Mouse (Mus musculus) adrenal gland, adult (tissue): ENCODE measurements at regions not wholly inside any gene's neighbourhood (a gene's known extent, or its start where the extent isn't known, plus 50 kb on each side); places are given as distances from the start of the nearest gene placed in this dataset.

ENCODE experiments used
- DNase-seq, 2 experiments: peaks; one replicate each; pipeline ENCODE4 v3.0.0; 2022 to 2023; ENCODE audit warnings: low spot score in 1 of 2; ENCODE audit not compliant: inconsistent age in 2 of 2

DNA sequence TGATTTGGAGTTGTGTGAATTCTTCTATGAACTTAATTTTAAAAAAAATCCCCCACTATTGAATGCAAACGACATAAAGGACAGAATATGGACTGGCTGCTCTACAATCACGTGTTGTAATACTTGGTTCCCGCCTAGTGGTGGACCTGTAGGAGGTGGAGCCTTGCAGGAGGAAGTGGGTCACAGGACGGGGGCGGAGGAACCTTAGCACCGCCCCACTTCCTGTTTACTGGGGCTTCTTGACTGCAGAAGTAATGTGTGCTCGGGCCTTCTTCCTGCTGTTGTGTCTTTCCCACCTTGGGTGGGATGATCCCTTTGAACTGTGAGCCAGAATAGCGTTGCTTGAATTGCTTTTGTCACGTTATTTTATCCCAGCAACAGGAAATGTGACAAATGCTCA lies 52.2 kb upstream of the Tmem108 start:
- DNase-seq = no peak

DNA sequence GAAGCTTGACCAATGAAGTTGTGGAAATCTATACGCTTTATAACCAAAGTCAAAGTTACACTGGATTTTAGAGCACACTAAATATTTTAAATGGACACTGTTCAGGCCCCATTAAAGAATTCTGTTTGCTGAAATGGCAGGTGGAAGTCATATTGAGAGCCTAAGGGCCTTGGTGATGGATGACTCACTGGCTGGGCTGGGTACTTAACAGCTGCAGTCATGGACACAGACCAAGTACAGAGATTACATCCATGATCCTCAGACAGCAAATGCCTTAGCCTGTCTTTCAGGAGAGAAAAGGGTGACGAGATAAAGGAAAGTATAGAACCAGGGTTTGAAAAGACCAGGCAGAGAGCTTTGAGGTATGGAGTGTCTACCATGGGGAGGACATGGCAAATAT lies 57.4 kb upstream of the Tmem108 start:
- peak; percentile 16 to 61 for DNase-seq

DNA sequence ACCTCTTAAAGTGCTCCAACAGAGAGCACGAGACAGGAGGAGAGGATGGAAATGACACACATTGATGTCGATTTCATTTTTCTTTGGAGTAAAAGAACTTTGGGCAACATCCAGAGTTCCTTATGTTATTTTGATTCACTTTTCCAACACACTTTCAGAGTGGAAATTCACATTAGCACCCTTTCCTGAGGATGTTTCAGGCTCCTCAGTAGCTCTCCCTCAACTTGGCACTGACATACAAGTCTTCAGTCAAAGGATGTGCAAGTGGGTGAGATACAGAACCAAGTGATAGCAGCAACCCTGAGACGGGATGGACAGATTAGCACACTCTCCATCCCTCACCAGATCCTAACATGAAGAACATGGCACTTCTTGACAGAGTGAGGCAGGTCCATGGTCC lies 60.0 kb upstream of the Tmem108 start:
- DNase-seq = no peak

DNA sequence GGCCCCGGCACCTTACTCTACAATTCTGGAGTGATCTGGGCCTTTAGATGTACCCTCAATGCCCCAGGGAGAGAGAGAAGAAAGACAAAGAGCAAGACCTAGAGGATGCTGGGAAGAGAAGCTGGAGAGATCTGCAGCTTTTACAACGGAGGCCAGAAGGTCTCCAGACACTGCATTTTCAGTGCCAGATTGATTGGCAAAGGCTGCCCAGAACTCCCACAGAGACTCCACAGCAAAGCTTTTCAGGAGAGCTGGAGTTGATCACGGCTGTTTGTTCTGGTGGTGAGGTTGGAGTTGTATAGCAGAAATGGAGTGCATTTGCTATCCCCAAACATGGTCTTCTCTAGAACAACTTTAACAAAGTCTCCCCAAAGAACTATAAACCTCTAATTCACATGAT lies 61.9 kb upstream of the Tmem108 start:
- no peak for DNase-seq

DNA sequence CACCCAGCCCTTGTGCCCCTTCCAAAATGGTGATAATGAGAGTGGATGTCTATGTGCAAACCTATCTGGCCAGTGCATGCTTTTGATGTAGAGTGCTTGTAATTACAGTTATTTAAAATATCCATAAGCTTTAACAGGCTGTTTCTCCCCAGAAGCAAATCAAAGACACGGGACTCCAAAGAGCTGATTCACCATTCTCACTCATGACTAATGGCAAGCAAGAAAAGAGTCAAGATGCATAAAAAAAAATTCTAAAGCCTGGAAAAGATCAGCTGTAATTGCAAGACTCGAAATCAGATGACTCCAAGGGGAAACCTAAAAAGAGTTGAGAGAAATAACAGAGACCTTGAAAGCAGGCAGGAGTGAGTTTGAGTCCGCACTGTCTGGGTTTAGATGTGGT lies 79.6 kb upstream of the Tmem108 start:
- DNase-seq = no peak

DNA sequence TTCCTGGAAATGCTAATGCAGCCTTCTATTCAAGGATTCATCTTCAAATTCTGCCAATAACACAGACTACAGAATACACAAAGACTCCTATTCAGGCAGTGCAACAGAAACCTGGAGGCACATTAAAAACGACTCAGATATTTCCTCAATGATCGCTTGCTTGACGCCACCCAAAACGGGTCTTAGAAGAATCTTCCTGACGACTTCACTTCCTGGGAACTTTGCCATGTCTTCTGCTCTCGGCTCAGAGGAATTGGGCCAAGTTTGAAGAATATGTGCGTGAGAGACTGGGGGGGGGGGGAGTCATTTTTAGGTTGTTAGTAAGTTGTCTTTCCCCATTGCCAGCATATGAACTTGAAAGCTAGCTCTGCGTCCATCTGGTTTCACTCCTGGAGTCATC lies 82.2 kb upstream of the Tmem108 start:
- no peak for DNase-seq

DNA sequence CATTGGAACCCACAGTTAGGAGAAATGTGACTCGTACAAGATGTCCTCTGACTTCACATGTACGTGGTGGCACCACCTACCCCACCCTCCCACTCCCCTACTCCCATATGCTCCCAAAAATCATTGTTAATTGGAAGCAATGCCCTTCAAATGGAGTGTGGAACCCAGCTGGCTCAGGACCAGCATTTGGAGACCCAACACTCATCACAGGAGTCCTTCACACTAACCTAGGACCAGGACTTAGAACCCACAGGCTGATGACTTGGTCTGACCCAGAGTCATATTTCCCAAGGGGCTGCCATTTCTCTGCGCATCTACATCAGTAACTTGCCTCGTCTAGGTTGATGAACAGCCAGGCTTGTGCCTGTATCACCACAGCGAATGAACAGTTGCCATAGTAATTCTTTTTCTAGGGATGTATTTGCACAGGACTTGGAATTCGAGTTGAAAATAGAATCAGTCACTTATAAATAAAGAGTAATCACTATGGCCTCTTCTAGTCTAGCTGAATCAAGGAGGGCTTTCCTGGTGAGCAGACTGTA lies 84.3 kb upstream of the Tmem108 start:
- no peak for DNase-seq

DNA sequence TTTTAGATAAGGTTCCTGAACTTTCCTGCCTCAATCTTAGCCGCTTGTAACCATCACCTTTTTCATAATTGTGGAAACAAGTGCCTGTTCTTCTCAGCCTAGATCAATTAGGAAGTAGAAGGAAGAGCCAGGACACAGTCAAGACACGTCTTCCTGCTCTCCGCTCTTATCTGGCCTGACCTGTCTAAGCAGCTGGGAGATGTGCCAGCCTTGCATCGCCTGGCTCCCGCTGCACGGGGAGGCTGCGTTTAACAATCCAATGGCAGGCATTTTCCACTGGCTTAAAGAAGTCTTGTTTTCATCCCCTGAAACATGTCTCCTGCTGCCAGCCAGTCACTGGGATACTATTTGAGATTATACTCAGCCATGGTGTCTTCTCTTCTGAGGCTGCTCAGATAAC lies 86.3 kb upstream of the Tmem108 start:
- no peak for DNase-seq

DNA sequence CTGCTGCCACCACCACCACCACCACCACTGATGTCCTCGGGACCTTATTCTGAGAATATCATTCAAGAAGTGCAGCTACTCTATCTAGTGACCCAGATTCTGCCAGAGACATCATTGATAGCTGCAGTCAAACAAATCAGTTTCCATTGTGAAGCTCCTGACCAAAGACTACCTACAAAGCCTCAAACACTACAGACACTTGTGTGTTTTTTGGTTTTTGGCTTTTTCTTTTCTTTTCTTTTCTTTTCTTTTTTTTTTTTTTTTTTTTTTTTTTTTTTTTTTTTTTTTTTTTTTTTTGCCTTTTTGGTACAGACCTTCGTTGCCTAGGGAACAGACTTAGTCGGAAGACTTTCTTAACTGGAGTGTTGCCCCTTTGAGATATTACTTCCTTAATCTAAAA lies 87.4 kb upstream of the Tmem108 start:
- no peak for DNase-seq

DNA sequence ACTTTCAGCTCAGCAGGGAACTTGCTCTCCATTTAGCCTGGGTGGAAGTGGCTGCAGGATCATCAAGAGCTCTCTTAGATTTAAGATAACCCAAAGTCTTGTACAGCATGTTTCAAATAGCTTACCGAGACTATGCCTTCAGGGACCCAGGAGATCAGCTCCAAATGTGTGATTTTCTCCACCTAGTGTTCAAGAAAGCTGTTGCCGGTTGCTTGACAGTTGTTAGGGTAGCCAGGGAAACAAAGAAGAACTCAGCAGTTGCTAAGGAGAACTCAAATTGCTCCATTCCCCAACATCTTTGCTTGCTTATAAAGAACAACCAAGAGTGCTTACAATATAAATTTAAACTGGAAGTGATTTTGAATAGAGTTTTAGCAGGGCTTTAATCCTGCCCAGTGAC lies 91.1 kb upstream of the Tmem108 start:
- no peak for DNase-seq

DNA sequence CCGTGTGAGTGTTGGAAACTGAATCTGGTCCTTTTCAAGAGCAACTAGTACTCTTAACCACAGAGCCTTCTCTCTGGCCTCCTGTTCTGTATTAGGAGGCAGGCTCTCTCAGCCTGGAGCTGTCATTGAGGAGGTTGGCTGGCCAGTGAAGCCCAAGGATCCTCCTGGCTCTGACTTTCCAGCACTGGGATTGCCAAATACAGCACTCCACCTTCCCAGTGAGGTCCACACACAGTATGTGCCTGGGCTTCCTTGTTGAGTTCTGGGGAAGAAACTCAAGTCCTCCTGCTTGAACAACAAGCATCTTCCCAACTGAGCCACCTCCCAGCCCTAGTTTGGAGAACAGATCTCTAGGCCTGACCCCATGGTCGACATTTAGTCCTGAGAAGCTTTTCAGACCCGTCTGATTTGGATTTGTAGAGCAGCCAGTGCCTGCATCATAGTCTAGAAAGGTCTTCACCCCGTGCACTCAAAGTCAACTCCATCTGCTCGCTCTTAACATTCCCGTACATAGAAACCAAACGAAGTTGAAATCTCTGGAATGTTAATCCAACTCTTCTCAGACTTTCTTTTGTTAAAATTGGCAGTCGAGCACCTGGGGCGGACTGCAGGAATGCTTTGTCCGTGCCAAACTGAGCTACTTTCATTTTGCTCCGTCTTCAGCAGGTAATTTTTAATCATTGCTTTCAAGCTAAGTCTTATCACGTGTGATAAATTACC lies 99.2 kb upstream of the Tmem108 start:
- DNase-seq = no peak

DNA sequence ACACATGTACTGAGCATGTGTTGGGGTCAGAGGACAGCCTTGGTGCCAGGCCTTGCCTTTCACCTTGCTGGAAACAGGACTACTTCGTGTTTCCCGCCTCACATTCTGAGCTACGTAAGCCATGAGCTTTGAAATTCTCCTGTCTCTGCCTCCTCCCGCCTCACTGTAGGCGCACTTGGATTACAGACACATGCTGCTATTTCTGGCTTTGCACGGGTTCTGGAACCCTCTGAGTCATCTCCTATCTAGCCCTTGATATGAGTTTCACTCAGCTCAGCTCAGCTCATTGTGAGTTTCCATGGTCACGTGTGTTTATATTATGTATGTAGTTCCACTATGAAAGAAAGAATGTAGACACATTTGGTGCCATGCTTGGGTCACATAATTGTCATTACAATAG lies 100.9 kb upstream of the Tmem108 start:
- no peak for DNase-seq

DNA sequence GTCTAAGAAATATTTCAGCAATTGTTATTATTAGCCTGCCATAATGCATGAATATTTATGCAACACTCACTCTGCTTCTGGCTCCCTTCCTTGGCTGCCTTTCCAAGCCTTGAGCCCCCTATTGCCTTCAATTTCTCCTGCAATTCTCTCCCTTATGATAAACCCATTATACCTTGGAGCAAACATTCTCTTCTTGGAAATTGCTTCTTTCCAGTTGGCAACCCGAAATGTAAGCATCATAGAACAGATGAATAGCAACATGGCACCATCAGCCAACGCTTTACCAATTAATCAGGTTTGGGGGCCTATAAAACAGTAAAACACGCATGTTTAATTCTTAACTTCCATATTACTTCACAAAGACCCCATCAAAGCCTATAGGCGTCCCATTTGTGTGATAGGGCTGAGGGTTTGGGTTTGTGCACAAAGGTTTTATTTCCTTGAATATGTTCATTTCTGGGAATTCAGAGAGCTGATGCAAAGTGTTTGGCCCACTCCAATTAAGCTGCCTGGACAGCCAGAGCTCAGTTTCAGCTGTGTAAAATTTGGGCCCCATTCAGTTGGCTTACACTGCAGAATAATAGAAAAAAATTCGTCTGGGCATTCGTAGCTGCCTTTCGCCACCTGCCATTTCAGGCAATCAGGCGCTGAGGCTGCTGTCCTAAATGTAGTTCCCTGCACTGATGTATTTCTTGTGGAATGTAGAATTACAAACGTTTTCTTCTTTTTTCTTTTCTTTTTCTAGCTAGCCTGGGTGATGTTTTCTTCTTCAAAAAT lies 106.0 kb upstream of the Tmem108 start:
- no peak for DNase-seq

DNA sequence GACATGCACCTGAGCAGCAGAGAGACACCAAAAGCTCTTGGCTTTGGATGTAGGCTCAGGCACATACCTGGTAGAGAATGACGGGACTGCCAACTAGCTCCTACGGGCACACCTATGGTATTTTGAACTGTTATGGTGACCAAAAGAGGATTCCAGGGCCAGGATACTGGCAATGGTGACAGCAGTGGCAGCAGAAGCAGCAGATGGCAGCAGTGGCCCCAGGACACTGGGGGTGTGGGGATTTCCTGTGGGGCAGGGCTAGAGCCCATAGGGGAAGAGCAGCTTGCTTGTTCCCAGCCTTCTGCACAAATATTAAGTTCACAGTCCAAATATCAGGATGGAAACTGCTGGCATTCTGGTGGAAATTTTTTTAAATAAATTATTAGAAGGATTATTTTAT lies 107.6 kb upstream of the Tmem108 start:
- DNase-seq = no peak

DNA sequence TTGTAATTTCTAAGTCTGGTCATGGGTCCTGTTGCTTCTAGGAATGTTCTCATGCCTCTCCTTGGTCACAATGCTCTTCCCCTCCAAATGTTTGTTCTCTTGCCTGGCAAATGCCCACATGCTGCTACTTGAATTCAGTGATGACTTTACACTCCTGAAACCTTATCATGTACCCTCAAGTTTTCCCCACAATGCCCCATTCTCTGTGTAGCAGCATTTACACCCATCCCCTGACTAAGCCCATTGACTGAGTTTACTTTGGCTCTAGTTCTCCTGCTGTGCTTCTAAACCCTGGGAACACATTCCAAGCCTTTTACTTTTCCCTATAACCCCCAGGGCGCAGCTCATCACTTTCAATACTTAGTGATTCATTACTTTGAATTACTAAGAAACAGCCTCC lies 110.5 kb upstream of the Tmem108 start:
- no peak for DNase-seq

DNA sequence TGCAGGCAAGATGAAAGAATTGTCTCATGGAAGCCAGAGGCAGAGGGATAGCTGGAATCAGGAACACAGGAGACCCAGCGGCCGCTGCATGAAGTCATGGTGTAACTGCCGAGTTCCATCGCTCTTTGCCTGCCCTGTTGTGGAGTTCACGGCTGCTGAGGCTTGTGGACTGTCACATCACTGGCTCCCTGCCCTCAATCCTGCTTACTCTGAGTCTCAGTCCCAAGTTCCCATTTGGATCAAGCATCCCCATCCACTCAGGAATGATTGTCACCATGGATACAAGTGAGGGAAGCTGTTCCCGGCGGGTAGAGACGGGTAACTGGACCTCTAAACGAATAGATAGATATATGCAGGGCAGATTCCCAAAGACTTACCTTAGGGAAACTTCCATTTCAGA lies 112.2 kb upstream of the Tmem108 start:
- no peak for DNase-seq

DNA sequence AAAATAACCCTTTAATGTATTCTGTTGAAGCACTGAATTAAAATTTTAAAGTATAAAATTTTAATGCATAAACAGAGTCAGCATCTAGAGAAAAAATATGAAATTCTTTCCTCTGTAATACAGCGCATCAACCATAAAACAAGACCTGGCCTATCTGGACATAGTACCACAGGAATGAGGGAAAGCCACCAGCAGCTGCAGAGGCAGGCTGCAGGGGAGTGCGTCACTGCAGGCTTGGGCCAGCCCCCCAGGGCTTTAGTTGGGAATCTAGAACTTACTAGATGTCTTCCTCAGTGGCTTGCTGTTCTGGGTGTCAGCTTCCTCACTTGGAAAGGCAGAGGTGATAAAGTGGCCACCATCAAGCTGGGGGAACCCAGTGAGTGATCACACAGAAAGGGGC lies 116.2 kb upstream of the Tmem108 start:
- DNase-seq = no peak

DNA sequence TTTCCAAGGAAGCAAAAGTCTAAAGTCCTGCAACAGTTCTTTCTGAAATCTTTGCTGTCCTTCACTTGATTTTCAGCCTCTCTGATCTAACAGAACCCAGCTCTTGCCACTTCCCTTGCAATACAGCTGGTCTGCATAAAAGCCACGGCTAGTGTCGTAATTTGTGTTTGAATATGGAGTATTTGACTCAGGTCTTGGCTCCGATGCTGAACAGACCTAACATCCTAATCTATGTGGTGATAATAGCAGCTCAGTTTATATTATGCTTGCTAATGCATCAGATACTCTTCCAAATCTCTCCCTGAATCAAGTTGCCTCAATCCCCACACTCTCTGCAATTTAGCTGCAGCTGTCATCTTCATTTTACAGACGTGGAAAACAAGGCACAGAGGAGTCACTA lies 109.5 kb upstream of the Nphp3 start:
- DNase-seq = no peak

DNA sequence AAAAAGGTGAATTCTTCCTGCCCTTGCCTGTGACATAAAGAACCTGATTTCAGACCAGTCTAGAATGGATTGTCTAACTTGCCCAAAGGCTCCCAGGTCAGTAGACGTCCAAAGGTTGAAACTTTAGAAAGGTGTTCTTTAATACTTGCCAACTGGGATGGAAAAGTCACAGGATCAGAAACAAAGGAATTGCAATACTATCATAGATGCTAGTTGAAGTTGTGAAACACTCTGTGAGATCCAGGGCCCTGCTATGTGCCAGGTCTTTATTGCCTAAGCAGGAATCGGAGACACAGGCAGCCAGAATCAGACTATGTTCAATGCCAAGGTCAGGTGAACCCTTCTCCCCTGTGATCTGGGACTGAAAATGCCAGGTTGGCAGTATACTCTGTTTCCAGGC lies 108.0 kb upstream of the Nphp3 start:
- DNase-seq = peak in 1 of 2 experiments; percentile 20

DNA sequence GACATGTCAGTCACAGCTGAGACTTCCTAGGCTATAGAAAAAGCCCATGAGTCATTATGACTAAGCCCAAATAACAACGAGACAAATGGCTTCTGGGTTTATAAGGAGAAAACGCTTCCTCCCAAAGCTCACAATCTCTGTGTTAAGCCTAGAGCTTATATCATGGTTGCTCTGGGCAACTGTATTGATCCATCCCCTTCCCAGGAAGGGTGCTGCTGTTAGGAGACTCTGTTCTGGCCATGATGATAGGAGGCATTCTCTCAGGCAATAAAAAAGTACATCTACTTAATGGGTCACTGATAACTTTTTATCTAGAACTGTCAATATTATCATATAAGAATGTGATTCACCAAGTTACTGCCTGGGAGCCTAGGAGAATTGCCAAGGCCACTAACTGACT lies 103.0 kb upstream of the Nphp3 start:
- DNase-seq = peak; percentile 56 to 65

DNA sequence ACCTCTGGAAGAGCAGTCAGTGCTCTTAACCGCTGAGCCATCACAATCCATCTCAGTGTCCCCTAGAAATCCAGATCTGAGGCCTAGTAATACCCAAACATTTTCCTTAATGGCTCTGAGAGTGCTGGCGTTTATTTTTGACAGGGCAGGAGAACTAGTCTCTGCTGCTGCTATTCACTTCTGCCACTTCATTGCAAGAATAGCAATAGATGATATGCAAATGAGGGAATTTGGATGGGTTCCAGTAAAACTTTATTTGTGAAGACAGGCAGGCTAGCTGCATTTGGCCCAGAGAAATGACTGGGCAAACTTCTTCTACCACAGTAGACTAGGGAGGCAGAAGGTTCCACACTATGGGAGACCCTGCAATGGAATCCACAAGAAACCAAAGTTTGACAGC lies 91.0 kb upstream of the Nphp3 start:
- no peak for DNase-seq

DNA sequence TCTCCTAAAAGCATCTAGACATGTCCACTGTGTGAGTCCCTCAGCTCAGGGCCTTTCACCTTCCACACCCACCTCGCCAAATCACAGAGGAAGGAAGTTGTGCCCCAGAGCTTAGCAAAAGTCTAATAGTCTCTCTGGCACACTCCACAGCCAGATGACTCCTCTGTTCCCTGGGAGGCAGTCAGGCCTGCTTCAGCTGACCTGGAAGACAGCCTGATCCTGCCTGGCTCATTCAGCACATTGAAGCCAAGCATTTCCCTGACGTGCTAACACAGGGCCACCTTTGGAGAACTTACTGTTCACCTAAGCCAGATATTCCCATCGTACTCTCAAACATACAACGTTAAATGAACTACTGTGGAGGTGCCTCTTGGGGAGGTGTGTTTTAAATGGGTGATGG lies 87.2 kb upstream of the Nphp3 start:
- no peak for DNase-seq

DNA sequence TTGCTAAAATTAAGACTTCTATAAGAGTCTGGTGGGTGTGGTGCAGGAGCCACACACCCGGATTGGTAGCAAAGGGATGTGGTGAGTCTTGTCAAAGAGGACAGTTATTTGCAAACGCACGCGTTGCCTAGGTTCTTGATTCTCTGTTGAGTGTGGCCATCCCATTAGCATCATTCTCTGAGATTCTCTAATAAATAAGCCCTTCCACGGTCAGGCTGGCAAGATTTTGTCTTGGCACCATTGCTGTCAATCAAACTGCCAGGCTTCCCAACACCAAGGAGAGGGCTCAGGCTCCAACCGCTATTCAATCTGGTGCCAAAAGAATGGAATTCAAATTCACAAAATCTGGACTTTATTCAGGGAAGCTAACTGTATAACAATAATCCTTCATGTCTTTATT lies 84.6 kb upstream of the Nphp3 start:
- DNase-seq = no peak
